Mouse (Mus musculus) fat pad, adult 2 months (tissue): ENCODE results near the gene Rhox4g.
"Not testable (repeated sequence)": the region's sequence is repeated elsewhere in the genome, so short reads cannot be mapped to it uniquely, and the experiment has no call there.

Source experiments
- DNase-seq: peaks from one replicate; pipeline ENCODE4 v3.0.0-alpha.2; 2011; ENCODE audit warnings: low read depth, low spot score; ENCODE audit errors: extremely low read depth

Rhox4g gene

DNA sequence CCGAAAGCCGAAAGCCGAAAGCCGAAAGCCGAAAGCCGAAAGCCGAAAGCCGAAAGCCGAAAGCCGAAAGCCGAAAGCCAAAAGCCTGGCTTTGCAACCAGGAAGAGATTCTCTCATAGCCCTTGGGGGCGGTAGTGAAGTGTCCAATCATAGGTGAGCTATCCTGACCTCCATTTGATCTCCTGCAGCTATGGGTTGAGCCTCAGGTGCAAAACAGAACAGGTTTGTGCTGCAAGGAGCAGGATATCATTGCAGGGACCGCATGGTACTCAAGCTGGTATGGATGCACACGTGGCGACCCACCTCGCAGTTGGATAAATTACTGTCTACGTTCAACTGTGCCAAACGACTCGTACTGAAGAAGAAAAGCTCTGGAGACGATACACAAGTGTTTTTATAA is at the start of gene Rhox4g:
Rhox4g (minus strand) TSS at position 101 of the 400 bp plus-strand sequence.
- not testable (repeated sequence) for DNase-seq

DNA sequence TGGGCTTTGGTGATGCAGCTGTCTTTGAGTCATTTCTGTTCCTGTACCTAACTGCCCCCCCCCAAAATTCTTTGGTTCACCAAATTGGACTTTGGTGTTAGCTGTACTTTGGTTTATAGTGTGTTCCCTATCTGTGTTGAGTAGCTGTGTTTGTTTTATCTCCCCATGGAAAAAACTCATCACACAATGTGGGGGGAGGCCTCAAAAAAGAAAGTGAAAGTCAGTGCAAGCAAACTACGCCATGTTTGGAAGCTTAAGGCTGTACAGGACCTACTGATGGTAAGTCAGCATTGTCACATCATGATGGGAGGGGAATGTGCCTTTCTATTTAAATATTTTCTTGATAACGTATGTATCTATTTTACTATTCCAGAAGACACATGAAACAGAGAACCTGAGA is 41.1 kb upstream of the Rhox4g start:
- DNase-seq: no peak

DNA sequence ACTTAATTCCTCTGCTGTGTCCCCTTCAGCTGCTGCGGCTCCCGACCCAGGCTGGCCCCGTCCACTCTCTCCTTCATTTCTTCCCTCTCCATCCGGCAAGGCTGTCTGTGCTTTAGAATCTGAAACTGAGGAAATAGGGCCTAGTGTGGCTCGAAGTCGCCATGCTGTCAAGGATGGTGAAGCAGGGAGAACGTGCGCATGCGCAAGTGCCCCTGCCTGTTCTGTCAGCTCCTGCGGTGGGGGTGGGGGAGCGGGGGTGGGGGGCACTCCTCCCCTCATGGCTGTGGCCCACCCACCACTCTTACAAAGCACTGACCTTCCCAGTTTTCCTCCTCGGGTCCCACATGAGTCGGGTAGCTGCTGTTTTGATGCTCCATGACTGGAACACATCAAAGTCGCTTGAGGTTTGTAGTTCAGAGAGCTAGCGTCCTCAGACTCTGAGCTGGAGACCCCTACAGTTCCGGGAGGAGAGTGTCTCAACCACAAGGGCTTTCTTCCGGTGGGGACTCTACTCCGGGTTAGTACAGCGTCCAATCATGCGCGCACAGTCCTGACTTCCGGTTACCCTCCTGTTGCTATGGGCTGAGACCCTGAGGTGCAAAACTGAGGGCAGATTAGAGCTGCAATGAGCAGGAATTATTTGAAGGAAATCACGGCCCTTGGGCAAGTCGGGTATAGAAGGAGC is 32.0 kb upstream of the Rhox4g start:
- DNase-seq: no peak

DNA sequence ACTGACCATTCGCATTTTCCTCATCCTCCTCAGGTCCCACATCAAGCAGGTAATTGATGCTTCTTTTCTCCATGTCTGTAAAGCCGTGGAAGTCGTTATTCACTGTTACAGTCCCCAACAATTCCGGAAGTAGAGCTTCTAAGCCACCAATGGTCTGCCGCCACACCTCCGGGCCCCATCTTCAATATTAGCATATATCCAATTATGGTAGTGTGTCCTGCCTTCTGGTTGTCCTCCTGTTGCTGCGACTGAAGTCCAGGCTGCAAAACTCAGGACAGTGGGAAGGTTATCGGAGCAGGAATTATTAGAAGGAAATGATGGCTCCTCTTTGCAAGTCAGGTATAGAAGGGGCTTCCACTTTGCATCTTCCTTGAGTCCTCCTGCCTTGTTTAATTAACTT is 22.1 kb upstream of the Rhox4g start, which contains the start of gene Rhox2h:
Rhox2h (minus strand) TSS at position 101 of the 400 bp plus-strand sequence.
- DNase-seq: not testable (repeated sequence)

DNA sequence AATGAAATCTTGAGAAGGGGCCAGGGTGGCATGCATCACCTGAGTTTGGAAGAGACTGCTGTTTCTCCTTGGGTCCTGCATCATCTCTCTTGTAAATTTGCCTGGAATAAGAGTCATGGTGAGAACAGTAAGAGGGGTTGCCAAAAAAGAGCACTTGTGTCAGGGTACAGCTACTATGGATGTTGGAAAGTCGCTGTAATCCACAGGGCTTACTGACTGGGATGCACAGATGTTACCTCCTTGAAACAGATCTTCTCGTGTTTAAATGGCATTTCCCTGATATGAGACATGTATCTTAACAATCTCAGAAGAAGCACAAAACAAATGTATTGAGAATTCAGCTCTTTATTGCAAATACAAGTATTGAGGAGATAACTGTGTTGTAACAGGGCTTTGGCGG is 17.5 kb upstream of the Rhox4g start, which contains the start of gene Rhox3h:
Rhox3h (minus strand) TSS at position 101 of the 400 bp plus-strand sequence.
- not testable (repeated sequence) for DNase-seq

DNA sequence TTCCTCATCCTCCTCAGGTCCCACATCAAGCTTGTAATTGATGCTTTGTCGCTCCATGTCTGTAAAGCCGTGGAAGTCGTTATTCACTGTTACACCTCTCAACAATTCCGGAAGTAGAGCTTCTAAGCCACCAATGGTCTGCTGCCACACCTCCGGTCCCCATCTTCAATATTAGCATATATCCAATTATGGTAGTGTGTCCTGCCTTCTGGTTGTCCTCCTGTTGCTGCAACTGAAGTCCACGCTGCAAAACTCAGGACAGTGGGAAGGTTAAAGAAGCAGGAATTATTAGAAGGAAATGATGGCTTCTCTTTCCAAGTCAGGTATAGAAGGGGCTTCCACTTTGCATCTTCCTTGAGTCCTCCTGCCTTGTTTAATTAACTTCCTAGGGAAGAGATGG is 7.8 kb downstream of the Rhox4g start, which contains the start of gene Rhox2g:
Rhox2g (minus strand) TSS at position 101 of the 400 bp plus-strand sequence.
- not testable (repeated sequence) for DNase-seq

DNA sequence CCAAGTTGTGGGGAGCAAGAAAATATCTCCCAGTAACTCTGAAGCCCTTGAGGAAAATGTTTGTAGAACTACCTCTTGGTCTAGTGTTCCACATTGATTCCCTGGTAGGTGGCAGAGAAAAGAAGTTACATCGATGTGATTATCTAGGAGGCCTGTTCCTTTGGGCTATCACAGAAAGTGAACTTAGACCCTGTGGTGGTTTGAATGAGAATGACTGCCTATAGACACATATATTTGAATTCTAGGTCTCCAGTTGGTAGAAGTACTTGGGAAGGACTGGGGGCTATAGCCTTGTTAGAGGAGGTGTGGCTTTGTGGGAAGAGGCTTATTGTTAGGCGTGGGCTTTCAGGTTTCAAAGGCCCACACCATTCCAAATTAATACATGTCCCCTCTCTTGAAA is 22.6 kb downstream of the Rhox4g start, which contains the start of gene Rhox3g:
Rhox3g (minus strand) TSS at position 101 of the 400 bp plus-strand sequence.
- not testable (repeated sequence) for DNase-seq

DNA sequence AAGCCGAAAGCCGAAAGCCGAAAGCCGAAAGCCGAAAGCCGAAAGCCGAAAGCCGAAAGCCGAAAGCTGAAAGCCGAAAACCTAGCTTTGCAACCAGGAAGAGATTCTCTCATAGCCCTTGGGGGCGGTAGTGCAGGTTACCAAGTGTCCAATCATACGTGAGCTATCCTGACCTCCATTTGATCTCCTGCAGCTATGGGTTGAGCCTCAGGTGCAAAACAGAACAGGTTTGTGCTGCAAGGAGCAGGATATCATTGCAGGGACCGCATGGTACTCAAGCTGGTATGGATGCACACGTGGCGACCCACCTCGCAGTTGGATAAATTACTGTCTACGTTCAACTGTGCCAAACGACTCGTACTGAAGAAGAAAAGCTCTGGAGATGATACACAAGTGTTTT is 43.5 kb downstream of the Rhox4g start, which contains the start of gene Rhox4f:
Rhox4f (minus strand) TSS at position 101 of the 400 bp plus-strand sequence.
- DNase-seq: not testable (repeated sequence)
